Mouse (Mus musculus) adrenal gland, adult (tissue): ENCODE data around the gene Olfr699.
"Not testable (repeated sequence)": the region's sequence is repeated elsewhere in the genome, so short reads cannot be mapped to it uniquely, and the experiment has no call there.

Experiments
- DNase-seq, 2 experiments: peaks; one replicate each; pipeline ENCODE4 v3.0.0; 2022 to 2023; ENCODE audit warnings: low spot score in 1 of 2; ENCODE audit not compliant: inconsistent age in 2 of 2

The Olfr699 gene

DNA sequence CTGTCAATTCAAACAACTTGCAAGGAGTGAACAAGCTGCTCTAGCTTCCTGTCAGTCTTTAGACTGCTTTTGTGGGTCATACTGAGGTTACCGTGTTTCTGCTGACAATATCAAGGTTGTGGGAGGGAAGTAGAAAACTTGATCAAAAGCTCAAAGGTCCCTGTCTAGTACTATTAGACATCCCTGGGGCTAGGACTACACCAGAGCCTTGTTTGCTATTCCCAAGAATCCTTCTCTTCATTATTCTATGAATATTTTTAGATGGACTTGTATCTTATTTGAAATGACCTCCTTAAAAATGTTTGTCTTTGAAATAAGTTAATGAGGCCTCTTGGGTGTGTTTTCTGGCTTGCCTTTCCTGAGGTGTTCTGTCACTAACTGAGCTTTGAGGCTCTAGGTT is at the start of gene Olfr699:
TSS of gene Olfr699 (minus strand) at position 101 of the 400 bp plus-strand sequence.
- no peak for DNase-seq

GRCm38 (mm10) chr7:106833793-106834192 is 40.8 kb upstream of the Olfr699 start, which contains the start of gene Olfr702:
TSS of gene Olfr702 (minus strand) at chr7:106833893.
- no peak for DNase-seq

GRCm38 (mm10) chr7:106818414-106818813 is 25.4 kb upstream of the Olfr699 start:
- no peak for DNase-seq

- peak in 1 of 2 experiments; percentile 43 for DNase-seq
These were observed 22.8 kb upstream of the Olfr699 start for GRCm38 (mm10) chr7:106815775-106816174.

DNA sequence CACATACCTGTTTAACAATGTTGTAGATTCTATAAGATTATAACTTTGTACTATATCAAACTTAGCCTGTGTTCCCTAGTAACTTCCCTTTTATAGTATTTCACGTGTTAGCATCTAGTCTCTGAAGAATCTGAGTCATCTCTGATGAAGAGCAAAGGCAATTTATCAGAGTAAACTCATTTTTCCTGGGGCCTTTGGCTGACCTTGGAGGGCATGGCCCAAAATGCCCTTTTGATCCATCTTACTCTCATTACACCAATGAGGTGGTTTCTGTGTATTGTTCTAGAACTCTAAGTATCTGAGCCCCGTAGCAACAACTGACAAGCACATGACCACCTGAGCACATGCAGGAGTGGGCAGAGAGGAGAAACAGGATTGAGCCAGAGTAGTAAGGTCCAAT is 20.8 kb upstream of the Olfr699 start, which contains the start of gene Olfr701:
TSS of gene Olfr701 (plus strand) at position 301 of the 400 bp plus-strand sequence.
- peak; percentile 11 to 54 for DNase-seq

DNA sequence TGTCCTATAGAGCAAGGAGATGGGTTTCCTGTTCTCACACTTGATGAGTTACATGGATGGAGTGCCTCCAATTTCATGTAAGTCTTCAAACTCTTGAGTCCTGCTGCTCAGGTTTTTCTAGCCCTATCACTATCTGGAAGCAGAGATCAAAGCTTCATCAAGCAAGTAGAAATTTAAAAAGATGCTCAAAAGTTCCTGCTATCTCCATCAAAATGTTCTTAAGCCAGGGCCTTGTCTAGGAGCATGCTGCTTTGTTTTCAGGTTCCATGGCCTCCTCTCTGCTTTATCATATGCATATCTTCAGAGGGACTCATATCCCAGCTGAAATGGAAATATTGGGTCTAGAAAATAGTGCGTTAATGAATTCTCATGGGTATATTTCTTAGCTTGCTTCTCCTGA is 15.7 kb upstream of the Olfr699 start, which contains the start of gene Olfr700:
TSS of gene Olfr700 (minus strand) at position 101 of the 400 bp plus-strand sequence.
- no peak for DNase-seq

- DNase-seq: no peak
These were observed 4.7 kb downstream of the Olfr699 start for GRCm38 (mm10) chr7:106788330-106788729.

GRCm38 (mm10) chr7:106761008-106761407 is 32.0 kb downstream of the Olfr699 start:
- DNase-seq: not testable (repeated sequence)

- DNase-seq: no peak
These were observed 34.2 kb downstream of the Olfr699 start for GRCm38 (mm10) chr7:106758800-106759199.

GRCm38 (mm10) chr7:106755297-106755696 is 37.7 kb downstream of the Olfr699 start, which contains the start of gene Olfr698:
TSS of gene Olfr698 (minus strand) at chr7:106755397.
- no peak for DNase-seq

GRCm38 (mm10) chr7:106745811-106746210 is 47.2 kb downstream of the Olfr699 start:
- no peak for DNase-seq

DNA sequence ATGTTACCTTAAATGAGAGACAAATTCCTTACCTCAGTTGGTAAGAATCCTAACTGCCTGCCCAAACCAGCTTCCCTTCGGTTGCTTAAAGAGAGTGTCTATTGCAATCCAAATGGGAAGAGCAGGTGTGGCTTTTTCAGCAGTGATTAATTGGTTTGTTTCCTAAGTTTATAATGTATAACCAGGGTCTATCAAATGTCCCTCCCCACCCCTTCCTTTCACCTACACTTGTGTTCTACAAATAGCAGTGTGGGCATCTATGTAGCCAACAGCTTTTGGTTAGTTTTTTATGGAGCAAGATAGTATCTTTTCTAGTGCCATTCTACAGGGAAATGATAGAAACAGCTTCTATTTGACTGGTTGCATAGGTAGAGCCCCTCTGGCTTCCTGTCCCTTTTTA is 50.7 kb downstream of the Olfr699 start, which contains the start of gene Olfr697:
TSS of gene Olfr697 (minus strand) at position 101 of the 400 bp plus-strand sequence.
- DNase-seq: no peak
